Mouse (Mus musculus) CH12F3 (cell line): ENCODE data around the gene Sema3f.

Experiments
- in situ Hi-C: fragments of 300-500 bp; cut with MboI; formaldehyde crosslinking; loops from 2 replicates; pipeline ENCODE4 v1.14.3; 2020; ENCODE audit warnings: low sequenced_read_pairs

Sema3f gene

DNA sequence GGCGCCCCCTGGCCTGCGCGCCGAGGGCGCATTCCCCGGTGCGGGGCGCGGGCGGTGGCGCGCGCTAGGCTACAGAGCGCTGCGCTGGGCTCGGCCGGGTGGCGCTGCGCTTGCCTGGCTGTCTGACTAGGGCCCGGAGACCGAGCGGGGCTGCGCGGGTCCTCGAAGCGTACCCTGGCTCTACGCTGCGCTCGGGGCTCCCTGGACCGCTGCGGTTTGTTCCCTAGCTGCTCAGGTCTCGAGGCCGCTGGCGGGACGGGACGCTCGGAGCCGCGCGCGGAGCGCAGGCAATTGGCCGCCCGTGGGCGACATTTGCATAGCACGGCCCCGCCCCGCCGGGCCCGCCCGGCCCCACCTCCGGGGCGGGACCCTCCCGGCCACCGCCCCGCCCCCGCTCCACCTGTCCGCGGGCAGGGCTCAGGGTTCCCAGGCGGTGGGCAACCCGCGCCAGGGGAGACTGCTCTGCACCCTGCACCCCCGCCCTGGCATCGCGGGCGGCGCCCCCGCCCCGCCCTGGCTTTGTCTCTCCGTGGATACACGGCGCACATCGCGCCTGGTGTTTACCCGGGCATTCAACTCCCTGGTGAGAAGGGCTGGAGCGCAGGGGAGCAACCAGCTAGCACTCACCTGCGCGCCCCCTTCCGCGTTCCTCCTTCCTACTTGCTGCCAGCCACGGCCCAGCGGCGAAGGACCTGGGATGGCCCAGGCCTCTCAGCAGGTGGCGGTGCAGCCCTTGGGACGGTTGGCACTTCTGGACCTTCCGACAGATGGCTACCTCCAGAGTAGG, at the start of gene Sema3f:
Gene Sema3f, minus strand, starts transcription at position 779 of the 787 bp plus-strand sequence.
- in situ Hi-C loops: no loop called here

DNA sequence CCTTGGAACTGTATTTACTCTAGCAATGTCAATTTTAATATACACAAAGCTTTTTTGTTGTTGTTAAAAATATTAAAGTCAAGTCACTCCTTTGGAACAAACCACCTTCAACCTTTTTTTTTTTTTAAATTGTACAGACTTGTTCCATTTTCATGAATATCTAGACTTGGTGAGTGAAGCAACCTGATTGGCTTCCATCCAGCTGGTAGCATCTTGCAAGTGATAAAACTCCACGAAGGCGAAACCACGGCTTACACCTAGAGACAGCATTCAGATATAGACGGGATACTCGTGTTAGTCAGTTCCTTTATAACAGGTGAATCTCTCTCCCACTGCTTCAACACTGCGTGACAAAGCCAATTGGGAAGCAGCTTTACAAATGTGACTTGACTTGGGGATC, 49.3 kb upstream of the Sema3f start:
- in situ Hi-C loops: no loop called here

DNA sequence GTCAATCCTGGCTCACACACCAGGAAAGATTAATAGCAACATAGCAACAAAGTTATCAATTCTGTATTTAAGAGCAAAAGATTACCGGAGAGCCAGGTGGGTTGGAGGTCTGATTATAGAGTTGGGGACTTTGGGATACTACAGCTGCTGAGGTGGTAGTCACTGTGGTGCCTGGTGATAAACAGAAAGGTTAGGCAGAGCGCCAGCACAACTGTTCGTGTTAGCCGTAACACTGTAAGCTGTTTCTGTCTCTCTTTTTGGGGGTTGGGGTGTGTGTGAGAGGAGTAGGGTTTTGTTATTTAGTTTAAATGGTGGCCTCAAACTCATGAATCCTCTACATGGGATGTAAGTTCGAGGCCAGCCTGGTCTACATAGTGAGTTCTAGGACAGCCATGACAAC, 40.1 kb upstream of the Sema3f start:
- in situ Hi-C loops: no loop called here

DNA sequence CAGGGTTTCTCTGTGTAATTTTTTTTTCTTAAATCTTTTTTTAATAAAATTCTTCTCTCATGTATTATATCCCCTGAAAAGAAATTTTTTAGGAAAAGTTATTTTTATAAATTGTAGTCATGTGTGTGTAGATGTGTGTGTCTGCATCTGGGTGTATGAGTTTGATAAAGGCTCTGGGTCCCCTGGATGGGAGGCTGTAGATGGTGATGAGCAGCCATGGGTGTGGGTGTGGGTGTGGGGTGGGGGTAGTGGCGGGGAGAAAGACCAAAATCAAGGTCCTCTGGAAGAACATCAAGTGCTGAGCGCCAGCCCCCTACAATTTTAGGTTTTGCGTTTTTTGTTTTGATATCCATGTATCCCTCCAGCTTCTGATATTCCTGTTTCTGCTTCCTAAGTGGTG, 37.8 kb upstream of the Sema3f start:
- in situ Hi-C loops: no loop called here

- in situ Hi-C loops: no loop called here
Measured at GRCm38 (mm10) chr9:107747310-107747709, 37.0 kb upstream of the Sema3f start.

GRCm38 (mm10) chr9:107746679-107747078, 36.4 kb upstream of the Sema3f start:
- in situ Hi-C loops: no loop called here

DNA sequence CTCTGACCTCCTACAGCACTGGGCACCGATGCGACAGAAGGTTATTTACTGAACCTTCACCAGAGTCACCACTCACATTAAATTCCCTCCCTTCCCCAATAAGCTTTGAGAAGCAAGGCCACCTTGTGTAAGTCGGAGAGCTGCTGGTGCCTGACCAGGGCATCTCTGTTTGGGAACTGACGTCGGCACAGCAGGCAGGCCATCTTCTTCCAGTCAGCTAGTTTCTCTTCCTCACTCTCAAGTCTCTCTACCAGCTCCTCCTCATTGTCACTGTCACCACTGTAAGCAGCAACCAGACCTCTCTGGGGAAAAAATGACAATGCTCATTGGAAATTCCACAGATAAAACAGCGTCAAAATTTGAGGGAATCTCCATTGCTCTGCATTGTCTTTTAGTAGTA, 33.8 kb upstream of the Sema3f start:
- in situ Hi-C loops: no loop called here

DNA sequence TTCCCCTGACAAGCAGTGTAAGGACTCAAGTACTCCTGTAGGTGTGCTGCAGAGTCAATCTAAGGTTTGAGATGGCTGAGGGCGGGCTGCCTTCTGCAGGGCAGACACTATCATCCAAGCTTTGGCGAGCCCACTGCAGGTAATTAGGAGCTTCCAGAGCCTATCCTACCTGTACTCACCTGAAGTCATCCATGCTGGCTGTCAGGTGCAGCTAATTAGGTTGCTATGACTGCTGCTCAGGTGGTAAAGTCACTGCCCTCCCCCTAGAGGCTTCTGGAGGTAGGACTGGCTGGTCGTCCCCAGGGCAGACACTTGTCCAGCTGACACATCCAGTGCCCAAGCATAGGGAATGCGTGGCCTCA, 28.5 kb upstream of the Sema3f start:
- in situ Hi-C loops: no loop called here

DNA sequence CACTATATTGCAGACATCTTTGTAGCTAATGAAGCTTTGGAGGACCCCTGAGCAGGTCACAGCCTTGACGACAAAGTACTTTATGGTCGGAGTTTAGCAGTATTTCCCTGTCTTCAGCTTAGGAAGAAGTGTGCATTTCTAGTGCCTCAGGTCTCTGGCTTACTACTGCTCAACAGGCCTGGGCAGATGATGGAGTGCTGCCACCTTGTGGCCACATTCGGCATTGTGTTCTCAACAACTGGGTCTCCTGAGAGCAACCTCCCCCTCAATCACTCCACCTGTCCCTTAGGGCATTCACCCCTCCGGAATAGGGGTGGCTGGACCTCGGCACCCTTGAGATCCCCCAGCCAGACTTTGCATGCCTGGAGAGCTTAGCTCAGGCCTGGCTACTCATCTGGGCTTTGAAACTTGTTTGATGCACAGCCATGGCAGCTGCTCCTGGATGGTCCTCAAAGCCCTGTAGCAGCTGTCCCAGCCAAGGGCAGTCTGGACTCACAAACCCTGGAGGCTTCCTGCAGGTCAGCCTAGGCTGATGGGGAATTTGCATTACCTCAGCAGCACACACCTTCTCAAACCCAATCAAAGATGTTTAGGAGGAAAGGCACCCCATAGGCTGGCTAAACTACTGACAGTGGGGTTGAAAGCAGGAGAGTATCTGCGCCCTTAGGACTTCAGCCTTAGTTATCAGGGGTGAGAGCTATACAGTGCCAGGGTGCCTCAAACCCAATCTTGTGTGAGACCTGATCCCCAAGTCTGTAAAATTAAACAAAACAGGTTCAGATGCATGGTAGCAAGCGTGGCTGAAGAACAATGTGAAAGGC, 28.0 kb upstream of the Sema3f start:
- in situ Hi-C loops: no loop called here

DNA sequence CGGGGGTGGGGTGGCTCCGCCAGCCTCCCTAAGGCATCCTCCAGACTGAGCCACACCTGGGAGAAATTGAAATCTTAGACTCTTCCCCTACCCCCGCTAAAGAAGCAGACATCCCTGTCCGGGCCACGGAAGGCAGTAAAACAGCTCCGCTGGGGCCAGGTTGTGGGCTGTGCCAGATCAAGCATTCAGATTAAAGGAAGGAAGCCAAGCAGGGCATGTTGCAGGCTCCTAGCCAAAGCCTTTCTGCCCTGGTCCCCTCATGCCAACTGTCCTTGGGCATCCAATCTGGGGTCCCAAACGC, 25.9 kb upstream of the Sema3f start:
- in situ Hi-C loops: no loop called here

DNA sequence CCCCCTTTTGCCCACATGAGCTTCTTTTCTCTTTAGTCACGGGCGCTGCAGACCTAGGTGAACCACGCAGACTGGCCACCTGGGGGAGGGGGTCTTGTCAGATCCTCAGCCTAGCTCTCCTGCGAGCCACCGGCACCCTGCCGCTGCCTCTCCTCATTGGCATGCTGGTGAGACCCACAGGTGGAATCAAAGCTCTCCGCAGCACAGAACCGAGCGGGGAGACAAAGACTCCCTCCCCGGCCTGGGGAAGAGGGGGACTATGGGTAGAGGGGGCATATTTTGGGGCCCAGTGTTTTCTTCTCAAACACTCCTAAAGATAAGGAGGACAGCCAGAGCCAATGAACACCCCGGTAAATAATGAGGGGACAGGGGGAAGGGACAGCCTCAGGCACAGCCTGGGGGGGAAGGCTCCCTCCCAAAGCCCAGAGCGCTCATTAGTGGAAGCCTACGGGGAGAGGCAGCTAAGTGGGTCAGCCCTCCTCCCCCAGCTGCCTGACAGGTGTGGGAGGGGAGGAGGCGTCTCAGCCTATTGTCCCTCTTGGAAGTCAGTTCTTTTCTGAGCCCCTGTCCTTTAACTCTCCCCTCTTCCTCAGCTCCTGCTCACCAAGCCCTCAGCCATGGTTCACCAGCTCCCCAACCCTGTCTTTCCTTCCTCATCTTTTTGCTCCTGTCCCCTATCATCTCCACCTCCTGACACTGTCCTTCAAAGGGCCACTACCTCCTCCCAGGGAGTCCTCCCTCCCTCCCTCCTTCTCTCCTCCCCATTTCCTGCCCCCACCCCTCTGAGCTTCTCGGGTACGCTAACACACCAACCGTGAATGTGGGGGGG, 25.3 kb upstream of the Sema3f start:
- in situ Hi-C loops: no loop called here

GRCm38 (mm10) chr9:107734567-107734971, 24.3 kb upstream of the Sema3f start:
- in situ Hi-C loops: no loop called here

DNA sequence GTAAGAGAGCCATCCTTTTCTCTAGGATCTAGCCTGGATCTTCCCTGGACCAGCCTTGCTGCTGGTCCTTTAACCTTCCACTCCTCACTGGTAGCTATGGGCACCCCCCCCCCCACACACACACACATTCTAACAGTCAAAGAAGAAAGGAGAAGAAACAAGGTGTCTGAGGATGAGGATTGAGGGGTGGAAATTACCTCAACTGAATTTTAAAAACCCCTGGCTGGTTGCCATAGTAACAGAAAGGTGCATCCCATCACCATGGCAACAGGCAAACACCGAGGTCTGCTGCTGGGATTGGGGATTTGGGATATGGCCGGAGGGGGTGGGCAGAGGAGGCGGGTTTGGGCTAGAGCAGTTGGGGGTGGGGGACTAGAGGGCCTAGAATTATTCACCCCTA, 19.4 kb upstream of the Sema3f start:
- in situ Hi-C loops: no loop called here

GRCm38 (mm10) chr9:107728919-107729670, 18.8 kb upstream of the Sema3f start:
- in situ Hi-C loops: no loop called here

DNA sequence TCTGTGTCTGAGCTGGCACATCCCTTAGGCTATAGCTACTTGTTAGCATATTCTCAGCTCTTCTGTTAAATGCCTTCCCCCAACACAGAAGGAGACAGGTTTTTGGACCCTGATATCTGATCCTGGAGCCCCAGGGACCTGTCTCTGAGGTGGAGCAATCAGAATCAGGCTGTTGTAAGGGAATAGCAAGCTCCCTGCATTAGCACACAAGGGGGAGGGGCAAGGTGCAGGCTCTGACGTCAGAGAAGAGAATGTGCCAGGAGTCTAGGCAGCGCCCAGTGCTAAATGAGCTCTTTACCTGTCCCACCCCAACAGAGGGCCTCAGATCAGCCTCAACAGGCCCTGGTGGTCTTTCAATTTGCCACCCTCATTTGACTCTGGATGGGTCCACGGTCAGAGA, 16.8 kb upstream of the Sema3f start:
- in situ Hi-C loops: no loop called here

- in situ Hi-C loops: no loop called here
Measured at GRCm38 (mm10) chr9:107724796-107725195, 14.5 kb upstream of the Sema3f start.

DNA sequence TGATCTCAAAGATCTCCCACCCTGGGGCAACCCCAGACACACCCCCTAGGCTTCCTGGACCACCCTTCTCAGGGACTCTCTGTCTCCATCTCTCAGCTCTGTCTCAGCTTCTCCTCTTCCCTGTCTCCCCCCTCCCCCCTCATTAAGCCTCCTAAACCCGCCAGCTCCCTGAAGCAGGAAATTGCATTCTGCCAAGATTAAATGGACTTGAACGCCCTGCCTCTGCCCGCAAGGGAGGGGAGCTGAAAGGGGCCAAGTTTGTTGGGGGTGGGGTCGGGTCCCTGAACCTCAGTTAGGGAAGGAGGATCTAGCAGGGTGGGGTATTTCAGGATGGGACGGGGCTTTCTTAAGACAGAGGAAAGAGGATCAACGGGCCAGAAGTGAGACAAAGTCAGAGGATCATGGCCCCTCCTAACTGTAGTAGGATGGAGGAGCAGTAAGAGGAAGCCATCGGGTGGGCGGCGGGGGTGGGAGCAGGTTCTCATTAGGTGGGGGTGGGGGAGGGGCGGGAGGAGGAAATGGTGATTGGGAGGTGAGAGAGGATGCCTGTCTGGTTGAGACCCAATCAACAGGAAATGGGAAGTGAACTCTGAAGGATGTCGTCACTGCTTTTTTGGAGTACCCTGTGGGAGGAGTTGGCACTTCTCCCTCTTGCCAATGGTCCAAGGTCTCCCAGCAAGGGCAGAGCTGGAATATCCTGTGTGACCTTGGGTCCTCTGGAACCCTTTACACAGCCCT, 13.7 kb upstream of the Sema3f start:
- in situ Hi-C loops: no loop called here

DNA sequence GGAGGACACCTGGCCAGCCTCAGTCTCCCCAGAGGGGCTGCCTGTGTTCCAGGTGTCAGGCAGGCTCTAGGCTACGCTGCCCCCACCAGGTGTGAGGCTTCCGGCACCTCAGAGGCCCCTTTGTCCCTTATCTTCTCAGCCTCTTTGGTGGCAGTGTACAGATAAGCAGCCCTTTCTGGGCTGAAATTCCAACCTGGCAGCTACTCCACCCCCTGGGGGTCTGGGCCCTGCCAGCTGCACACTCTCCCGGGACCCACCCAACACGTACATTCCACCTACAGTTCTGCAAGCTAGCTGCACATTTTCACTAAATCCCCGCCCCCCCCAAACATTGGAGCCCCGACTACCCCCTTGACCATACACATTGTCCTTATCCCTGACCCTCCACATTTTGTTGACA, 13.0 kb upstream of the Sema3f start:
- in situ Hi-C loops: no loop called here

- in situ Hi-C loops: no loop called here
Measured at GRCm38 (mm10) chr9:107718781-107719540, 8.7 kb upstream of the Sema3f start.

DNA sequence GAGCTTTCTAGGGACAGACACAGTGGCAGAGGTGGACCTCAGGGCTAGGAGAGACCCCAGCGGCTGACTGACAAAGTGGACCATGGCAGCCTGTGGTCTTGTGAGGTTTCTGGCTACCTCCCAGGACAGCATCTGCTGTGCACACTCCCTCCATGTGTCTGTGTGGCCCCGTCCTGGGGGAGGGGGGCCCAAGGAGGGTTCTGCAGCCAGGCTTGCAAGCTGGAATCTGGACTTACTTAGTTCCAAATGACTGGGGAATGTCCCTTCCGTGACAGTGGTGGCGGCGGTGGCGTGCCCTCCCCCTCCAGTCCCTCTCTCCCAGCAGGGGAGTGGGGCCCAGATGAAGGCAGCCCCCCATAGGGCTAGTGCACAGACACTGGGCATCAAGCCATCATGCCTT, 6.7 kb upstream of the Sema3f start:
- in situ Hi-C loops: no loop called here
